ENCODE assay signal across 17 mouse cellular contexts in genomic region chr6:134053566-134053965, GRCm38 (mm10). TPM values are rescaled to one million over a fixed set of nuclear protein-coding genes. Genes with fewer than 3 reads are reported as not detected.
DNase-seq lines count a peak whose midpoint lies in the region; ATAC-seq lines count a peak whose summit lies in the region.
"Had no signal": no experiment of that assay in that cellular context is flagged by ENCODE, and none has a peak within 500 bp of the region (broad histone marks: within the 10 kb centered on the region; RNA-seq: fewer than 3 reads in every experiment).

No protein-coding gene starts in this region.

- no peak for DNase-seq in cerebellum, postnatal 36 days
- DNase-seq in heart, embryonic 10.5 days (ENCODE audit: low spot score): no peak
- DNase-seq in heart, adult 9 months (ENCODE audit: low spot score in 2 of 2): no peak
- DNase-seq in heart, adult 8-10 months (ENCODE audit: low spot score): no peak
- DNase-seq: layer of hippocampus, postnatal 36 days; thymus, postnatal 14 days had no signal

- H3K4me3 ChIP-seq in heart, embryonic 10.5 days: no peak overlapping the region
- H3K4me3 ChIP-seq in heart, embryonic 16.5 days (ENCODE audit: low read length): no peak overlapping the region
- H3K4me3 ChIP-seq in megakaryocyte, embryonic 14.5 days (replicated peaks): peak overlapping the region; percentile 62
- H3K4me3 ChIP-seq: embryonic facial prominence, embryonic 10.5 days; forebrain, embryonic 15.5 days; layer of hippocampus, adult 2 months had no signal

- peak overlapping the region; percentile 37; the same call in 1 of the 2 replicates for H3K27ac ChIP-seq in heart, embryonic 10.5 days
- H3K27ac ChIP-seq in heart, embryonic 16.5 days (ENCODE audit: low read length): peak overlapping the region; percentile 36
- H3K27ac ChIP-seq: embryonic facial prominence, embryonic 10.5 days; forebrain, embryonic 15.5 days; hindbrain, postnatal 0 days; layer of hippocampus, adult 2 months; macrophage had no signal

- no peaks in the 10 kb centered on the region for H3K27me3 ChIP-seq in heart, embryonic 10.5 days (ENCODE audit: insufficient read depth, poor library complexity, severe bottlenecking)
- no peaks in the 10 kb centered on the region for H3K27me3 ChIP-seq in heart, embryonic 16.5 days (ENCODE audit: control insufficient read depth, insufficient read depth, low read length)
- no peaks in the 10 kb centered on the region for H3K27me3 ChIP-seq in megakaryocyte, embryonic 14.5 days (replicated peaks)
- H3K27me3 ChIP-seq: forebrain, embryonic 15.5 days had no signal

- WGBS in heart, embryonic 10.5 days: 61% methylated on average over 7 of the region's 7 CpGs
- WGBS in heart, embryonic 16.5 days: 38% methylated on average over 7 of the region's 7 CpGs

- peaks cover 68% of the 10 kb centered on the region for H3K4me1 ChIP-seq in heart, embryonic 10.5 days
- H3K4me1 ChIP-seq in heart, embryonic 16.5 days (ENCODE audit: control insufficient read depth, insufficient read depth, low read length): peaks cover 46% of the 10 kb centered on the region
- peaks cover 100% of the 10 kb centered on the region for H3K4me1 ChIP-seq in megakaryocyte, embryonic 14.5 days

- H3K4me2 ChIP-seq in heart, embryonic 16.5 days (ENCODE audit: low read depth, low read length): no peak overlapping the region
- H3K4me2 ChIP-seq: forebrain, embryonic 15.5 days; midbrain, embryonic 11.5 days had no signal

- peak overlapping the region; percentile 10; the same call in 1 of the 2 replicates for H3K9ac ChIP-seq in heart, embryonic 16.5 days (ENCODE audit: low read length)
- H3K9ac ChIP-seq: forebrain, embryonic 15.5 days had no signal

- H3K9me3 ChIP-seq in heart, embryonic 10.5 days: no peaks in the 10 kb centered on the region
- H3K9me3 ChIP-seq in heart, embryonic 16.5 days (replicated peaks; ENCODE audit: control insufficient read depth, low read length): no peaks in the 10 kb centered on the region
- H3K9me3 ChIP-seq in megakaryocyte, embryonic 14.5 days: no peaks in the 10 kb centered on the region
- H3K9me3 ChIP-seq: embryonic facial prominence, embryonic 10.5 days; forebrain, embryonic 15.5 days had no signal

- no peaks in the 10 kb centered on the region for H3K36me3 ChIP-seq in heart, embryonic 10.5 days
- no peaks in the 10 kb centered on the region for H3K36me3 ChIP-seq in heart, embryonic 16.5 days (ENCODE audit: control insufficient read depth, insufficient read depth)
- H3K36me3 ChIP-seq in megakaryocyte, embryonic 14.5 days (replicated peaks; ENCODE audit: low read length): peaks cover 80% of the 10 kb centered on the region
- H3K36me3 ChIP-seq: forebrain, embryonic 15.5 days had no signal

- 0 out of 2 replicates have a peak, but pooled peaks have one; percentile 28 for ATAC-seq in cerebellum, adult (ENCODE audit: insufficient number of reproducible peaks, low FRiP score, low TSS enrichment)
- ATAC-seq in heart, embryonic 16.5 days (replicated peaks; ENCODE audit: extremely low read depth, insufficient read depth, low FRiP score): no peak
- no peak for ATAC-seq in megakaryocyte, adult 5-6 weeks (ENCODE audit: poor library complexity, severe bottlenecking)
- ATAC-seq: forebrain, embryonic 15.5 days; hindbrain, postnatal 0 days; intestine, embryonic 16.5 days had no signal

RNA-seq across cellular contexts. Expression of gene Etv6, which starts 18.1 kb away (rescaled TPM):
- polyA plus RNA-seq in heart, embryonic 10.5 days (2016; fragmentation: Nextera tagmentation; extraction: Ambion mirVana): 16.2 and 17.2 TPM in 2 replicates
- polyA plus RNA-seq in heart, embryonic 16.5 days (2015; fragmentation: Nextera tagmentation; extraction: Ambion mirVana): 10.5 and 12.3 TPM in 2 replicates
- 10 to 100 TPM in 3 of 4 experiments, 1 to 10 TPM in 1; 7.9 to 13.5 (median 11.0) TPM for total RNA-seq in heart, adult 8-10 months (2022)
- 152 and 256 TPM in 2 replicates for polyA plus RNA-seq in megakaryocyte, embryonic 14.5 days (2012; ENCODE audit: insufficient read depth, low replicate concordance)
- total RNA-seq in megakaryocyte, adult 5-6 weeks (2015): 51.9 and 66.7 TPM in 2 replicates
- total RNA-seq in megakaryocyte, adult 5-6 weeks (2017): 32.9 and 42.3 TPM in 2 replicates
